Mouse (Mus musculus) olfactory bulb, adult 2 months (tissue): ENCODE data around the gene Pigl. TPM values are rescaled to one million over a fixed set of nuclear protein-coding genes. Genes with fewer than 3 reads are reported as not detected.

Experiments
- H3K27ac ChIP-seq: fragments of 200-500 bp; 2 replicates; pipeline ENCODE4 v1.5.1; 2012; ENCODE audit warnings: low read depth, low read length; ENCODE audit not compliant: insufficient read depth
- H3K4me1 ChIP-seq: fragments of 200-500 bp; 2 replicates; pipeline ENCODE4 v1.6.1; 2012; ENCODE audit warnings: low read length; ENCODE audit not compliant: control insufficient read depth, insufficient read depth
- H3K4me3 ChIP-seq: fragments of 200-500 bp; 2 replicates; pipeline ENCODE4 v1.5.1; 2012; ENCODE audit warnings: mild to moderate bottlenecking, low read depth, low read length, moderate library complexity; ENCODE audit not compliant: insufficient read depth
- CTCF ChIP-seq: fragments of 200-500 bp; IDR thresholded peaks from 2 replicates; pipeline ENCODE4 v1.5.1; 2012; ENCODE audit warnings: low read depth, mild to moderate bottlenecking, low read length, moderate library complexity; ENCODE audit not compliant: insufficient read depth
- POLR2A ChIP-seq: fragments of 200-500 bp; IDR thresholded peaks from 2 replicates; pipeline ENCODE4 v1.6.1; 2012; ENCODE audit warnings: mild to moderate bottlenecking, low read depth, low read length, moderate library complexity; ENCODE audit not compliant: insufficient read depth
- whole genome bisulfite sequencing: fragments of 180-500 bp; shearing (Covaris S2); methylation state at CpG from one replicate; pipeline ENCODE4 v1.1.7; 2018; 5-methylcytosine and 5-hydroxymethylcytosine counted together
- polyA plus RNA-seq: library from polyadenylated mRNA; stranded (reverse); fragments of >200 nt; gene quantifications from 2 replicates; pipeline ENCODE4 v1.2.4, GENCODE M21; 2012; ENCODE audit warnings: low replicate concordance; ENCODE audit not compliant: missing spikeins, insufficient read depth, insufficient read length

Pigl gene
- polyA plus RNA-seq, 1 experiment = not detected

DNA sequence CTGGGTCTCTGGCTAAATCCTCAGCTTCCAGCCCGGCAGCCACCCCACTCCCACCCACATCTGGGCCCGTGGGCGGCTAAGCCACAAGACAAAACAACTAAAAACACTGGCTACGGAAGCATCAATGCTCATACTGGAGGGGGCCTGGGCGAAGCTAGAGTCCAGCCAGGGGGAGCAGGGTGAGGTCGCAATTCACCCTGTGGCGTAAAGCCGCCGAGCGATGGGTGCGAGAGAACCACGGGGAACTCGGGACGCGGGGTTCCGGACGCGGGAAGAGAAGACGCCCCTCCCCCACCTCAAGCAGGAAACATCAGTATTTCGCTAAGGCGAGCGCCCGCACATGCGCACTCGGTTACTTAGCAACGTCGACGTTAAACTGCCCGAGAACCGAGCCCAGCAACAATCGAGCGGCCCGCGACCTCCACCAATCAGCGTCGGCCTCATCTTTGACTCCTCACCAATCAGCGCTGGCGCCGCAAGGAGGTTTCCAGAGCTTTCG, 92.5 kb downstream of the Pigl start, which contains the start of gene Ubb:
Gene Ubb, plus strand, starts transcription at position 445 of the 499 bp plus-strand sequence.
- TF ChIP-seq CTCF (no peak), POLR2A (peak; percentile 90; the same call in 1 of the 2 replicates)
- WGBS = under 1% methylated on average over 40 of the region's 40 CpGs
- Histone ChIP-seq H3K27ac (peak within 1 kb of the TSS; percentile 100), H3K4me1 (no peaks in the 10 kb centered on the region; the same call in 1 of the 2 replicates), H3K4me3 (peak within 1 kb of the TSS; percentile 85)

DNA sequence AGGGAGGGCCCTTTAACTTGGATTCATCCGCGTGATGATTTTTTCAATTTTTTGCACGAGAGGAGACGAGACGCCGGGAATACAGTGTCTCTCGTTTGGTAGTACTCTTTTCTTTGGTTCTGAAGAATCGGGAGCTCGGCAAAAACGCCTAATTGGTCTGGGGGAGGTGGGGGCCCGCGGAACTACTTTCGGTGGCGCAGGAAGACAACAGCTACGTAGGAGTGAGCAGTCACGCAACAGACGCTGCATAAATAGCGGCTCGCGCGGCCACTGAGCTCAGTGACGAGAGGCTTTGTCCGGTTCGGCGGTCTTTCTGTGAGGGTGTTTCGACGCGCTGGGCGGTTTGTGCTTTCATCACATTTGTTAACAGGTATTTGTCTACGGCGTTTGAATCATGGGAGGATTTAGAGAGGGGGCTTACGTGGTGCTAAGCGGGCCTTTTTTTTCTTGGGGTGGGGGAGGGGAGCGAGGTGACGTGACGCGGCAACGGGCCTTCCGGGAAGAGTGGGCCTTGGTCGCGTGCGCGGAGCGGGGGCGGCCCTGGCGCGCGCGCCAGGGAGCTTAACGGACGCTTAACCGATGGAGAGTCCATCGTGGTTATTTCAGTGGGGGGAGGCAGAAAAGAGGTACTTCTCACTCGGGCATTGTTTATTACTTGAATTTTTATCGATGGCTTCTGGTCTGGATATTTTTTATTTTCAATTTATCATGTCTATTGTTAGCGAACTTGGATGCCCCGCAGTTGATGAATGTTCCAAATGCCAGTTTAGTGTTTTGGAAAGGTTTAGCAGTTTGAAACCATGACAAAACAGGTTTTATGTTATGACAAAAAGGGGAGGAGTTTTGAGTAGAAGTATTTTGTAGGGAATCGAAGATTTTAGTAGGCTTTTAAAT, 93.2 kb downstream of the Pigl start:
- Histone ChIP-seq H3K4me1 (no peaks in the 10 kb centered on the region; the same call in 1 of the 2 replicates), H3K4me3 (peak overlapping the region; percentile 54), H3K27ac (peak overlapping the region; percentile 100)
- peak; percentile 99 for TF ChIP-seq POLR2A
- no peak for TF ChIP-seq CTCF
- WGBS = under 1% methylated on average over 58 of the region's 58 CpGs

DNA sequence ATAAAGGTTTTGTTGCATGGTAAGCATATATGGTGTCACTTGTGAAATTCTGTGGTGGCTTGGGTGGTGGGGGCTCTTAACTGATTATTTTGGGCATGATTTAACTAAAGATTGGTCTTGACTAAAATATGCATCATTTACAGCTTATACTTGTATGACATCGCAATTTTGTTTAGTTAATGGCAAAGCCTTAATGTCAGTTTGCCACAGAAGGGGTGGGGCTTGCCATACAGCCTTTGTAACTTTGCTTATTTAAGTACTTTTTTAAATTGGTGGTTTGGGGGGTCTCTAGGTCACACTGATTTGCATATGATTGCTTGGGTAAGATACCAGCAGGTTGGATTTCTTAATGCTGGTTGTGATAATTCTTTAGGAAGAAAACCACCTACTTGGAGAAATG, 94.9 kb downstream of the Pigl start:
- H3K27ac ChIP-seq = no peak overlapping the region
- WGBS = 5% methylated on average over 1 of the region's 1 CpGs
- H3K4me1 ChIP-seq = no peaks in the 10 kb centered on the region; the same call in 1 of the 2 replicates
- H3K4me3 ChIP-seq = no peak overlapping the region
- TF ChIP-seq POLR2A (no peak), CTCF (no peak)

DNA sequence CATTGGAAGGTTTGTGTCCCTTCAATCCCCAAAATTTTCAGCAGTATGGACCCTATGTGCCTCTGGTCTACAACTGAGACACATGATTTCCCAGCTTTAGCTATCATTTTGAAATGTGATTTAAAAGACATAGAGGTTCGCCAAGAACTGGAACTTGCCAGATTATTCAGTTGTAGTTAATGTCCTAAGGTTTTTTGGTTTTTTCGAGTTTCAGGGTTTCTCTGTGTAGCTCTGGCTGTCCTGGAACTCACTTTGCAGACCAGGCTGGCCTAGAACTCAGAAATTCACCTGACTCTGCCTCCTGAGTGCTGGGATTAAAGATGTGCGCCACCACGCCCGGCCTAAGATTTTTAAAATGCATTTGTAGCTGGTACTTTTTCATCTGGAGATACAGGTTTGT, 95.4 kb downstream of the Pigl start:
- WGBS = 61% methylated on average over 5 of the region's 5 CpGs
- TF ChIP-seq POLR2A = no peak
- no peak for TF ChIP-seq CTCF
- H3K4me3 ChIP-seq = peak overlapping the region; percentile 17; the same call in 1 of the 2 replicates
- H3K4me1 ChIP-seq = no peaks in the 10 kb centered on the region; the same call in 1 of the 2 replicates
- H3K27ac ChIP-seq = no peak overlapping the region

DNA sequence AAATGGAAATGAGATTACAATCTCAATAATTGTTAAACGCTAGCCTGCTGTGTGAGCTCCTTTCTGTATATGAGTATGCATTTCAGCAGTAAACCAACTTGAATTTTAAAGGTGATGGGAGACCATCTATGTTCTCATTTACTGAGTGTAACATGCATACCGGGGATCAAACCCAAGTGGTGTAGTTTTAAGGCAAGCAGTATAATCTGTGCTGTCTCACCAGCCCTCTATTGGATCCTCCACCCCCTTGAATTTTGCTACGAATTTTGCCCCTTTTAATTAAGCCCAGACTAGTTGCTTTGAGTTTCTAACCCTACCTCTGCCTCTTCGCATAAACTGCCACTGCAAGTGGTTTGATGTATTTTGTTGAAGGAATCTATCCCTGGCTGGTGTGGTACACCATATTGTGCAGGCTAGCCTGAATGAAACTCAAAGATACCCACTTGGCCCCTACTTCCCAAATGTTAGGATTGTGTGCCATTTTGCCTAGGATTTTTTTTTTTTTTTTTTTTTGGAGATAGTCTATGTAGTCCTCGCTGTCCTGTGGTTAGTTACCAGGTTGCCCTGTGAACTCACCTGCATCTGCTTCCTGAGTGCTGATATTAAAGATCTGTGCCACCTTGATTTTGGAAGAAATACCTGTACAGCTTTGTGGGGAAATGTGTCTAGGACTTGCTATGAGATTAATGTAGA, 96.0 kb downstream of the Pigl start:
- TF ChIP-seq CTCF (no peak), POLR2A (no peak)
- Histone ChIP-seq H3K27ac (no peak overlapping the region), H3K4me3 (no peak overlapping the region), H3K4me1 (no peaks in the 10 kb centered on the region; the same call in 1 of the 2 replicates)
- 39% methylated on average over 5 of the region's 5 CpGs for WGBS

DNA sequence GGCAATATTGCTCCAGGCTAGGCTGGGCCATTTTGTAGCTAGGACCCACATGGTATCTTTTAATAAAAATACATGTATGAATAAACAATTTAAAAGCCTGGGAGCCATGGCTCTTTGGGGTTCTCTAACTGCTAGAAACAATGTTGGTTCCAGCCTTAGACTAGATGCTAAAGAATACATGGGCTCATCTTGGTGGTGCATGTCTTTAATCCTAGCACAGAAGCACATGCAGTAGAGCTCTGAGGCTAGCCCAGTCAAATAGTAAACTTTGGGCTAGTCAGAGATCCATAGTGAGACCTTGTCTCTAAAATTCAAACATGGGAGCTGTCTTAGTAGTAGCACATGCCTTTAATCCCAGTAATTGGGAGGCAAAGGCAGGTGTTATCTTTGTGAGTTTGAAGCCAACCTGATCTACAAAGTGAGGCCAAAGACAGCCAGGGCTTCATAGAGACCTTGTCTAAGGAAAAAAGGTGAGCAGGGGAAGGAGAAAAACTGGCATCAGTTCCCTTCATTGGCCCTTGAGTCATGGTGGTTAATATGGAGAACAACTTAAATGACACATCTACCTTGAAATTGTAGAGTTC, 96.8 kb downstream of the Pigl start:
- H3K27ac ChIP-seq = no peak overlapping the region
- no peak overlapping the region for H3K4me3 ChIP-seq
- TF ChIP-seq CTCF (no peak), POLR2A (no peak)
- H3K4me1 ChIP-seq = no peaks in the 10 kb centered on the region; the same call in 1 of the 2 replicates

DNA sequence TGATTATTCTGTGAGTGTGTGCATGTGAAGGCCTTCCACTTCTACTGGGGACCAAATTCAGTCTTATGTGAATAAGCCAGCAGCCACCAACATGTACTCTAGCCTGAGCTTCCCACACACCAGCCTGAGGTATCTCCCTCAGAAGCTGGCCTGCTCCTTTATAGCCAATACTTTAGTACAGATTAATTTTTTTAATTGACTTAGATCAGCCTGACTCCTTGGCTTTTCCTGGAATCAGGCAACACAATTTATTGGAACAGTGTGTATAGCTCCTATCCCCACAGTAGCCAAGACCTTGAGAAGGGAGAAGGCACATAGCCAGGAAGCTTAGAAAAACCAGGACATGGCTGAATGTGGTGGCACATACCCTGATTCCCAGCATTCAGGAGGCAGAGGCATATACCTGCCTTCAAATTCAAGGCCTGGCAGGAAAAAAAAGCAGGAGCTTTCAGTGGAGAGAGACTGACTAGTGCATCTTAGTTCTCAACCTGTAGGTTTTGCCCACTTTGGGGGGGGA, 97.7 kb downstream of the Pigl start:
- TF ChIP-seq CTCF (no peak), POLR2A (no peak)
- no peak overlapping the region for H3K4me3 ChIP-seq
- H3K4me1 ChIP-seq = peaks cover 5% of the 10 kb centered on the region; the same call in 1 of the 2 replicates
- H3K27ac ChIP-seq = no peak overlapping the region

DNA sequence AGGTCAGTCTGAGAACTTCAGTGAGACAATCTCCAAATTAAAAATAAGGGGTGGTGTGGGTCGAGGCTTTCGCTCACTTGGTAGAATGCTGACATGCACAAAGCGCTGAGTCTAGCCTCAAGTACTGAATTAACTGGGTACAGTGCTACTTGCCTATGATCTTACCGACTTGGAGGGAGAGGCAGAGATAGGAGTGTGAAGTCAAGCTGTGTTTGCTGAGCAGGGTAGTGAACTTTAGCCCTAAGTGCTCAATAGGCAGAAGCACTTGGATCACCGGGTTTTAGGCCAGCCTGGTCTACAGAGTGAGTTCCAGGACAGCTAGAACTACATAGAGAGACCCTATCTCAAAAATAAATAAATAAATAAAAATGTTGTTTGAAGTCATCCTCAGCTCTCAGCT, 98.9 kb downstream of the Pigl start:
- Histone ChIP-seq H3K4me3 (no peak overlapping the region), H3K4me1 (peaks cover 5% of the 10 kb centered on the region; the same call in 1 of the 2 replicates), H3K27ac (no peak overlapping the region)
- WGBS = 76% methylated on average over 5 of the region's 5 CpGs
- TF ChIP-seq POLR2A (no peak), CTCF (no peak)

DNA sequence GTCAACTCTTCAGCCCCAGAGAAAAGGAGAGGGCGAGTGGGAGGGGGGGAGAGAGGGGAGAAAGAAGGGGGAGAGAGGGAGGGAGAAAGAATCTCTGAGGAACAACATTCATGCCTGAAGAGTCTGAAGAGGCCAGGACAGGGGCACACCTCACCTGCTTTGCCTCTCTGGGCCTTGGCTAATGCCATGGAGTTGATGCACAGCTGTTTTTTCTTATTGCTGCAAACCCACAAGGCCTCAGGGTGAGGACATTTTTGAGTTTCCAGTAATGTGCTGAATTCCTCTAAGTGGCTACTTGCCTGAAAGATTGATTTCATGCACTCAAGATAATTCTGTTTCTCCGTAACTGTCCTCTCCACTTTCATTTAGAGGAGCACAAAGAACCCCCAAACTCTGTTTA, 99.9 kb downstream of the Pigl start:
- WGBS = 81% methylated on average over 2 of the region's 2 CpGs
- Histone ChIP-seq H3K4me1 (peaks cover 5% of the 10 kb centered on the region; the same call in 1 of the 2 replicates), H3K4me3 (no peak overlapping the region), H3K27ac (no peak overlapping the region)
- TF ChIP-seq CTCF (no peak), POLR2A (no peak)
